Mouse (Mus musculus) testis, adult 2 months (tissue): ENCODE data around the gene Tmem132a. TPM values are rescaled to one million over a fixed set of nuclear protein-coding genes. Genes with fewer than 3 reads are reported as not detected.

Experiments
- H3K27ac ChIP-seq: fragments of 200-500 bp; 2 replicates; pipeline ENCODE4 v1.5.1; 2012; ENCODE audit warnings: low read depth, low read length; ENCODE audit not compliant: control insufficient read depth, insufficient read depth
- H3K27me3 ChIP-seq: fragments of 200-500 bp; 2 replicates; pipeline ENCODE4 v1.6.1; 2012; ENCODE audit warnings: mild to moderate bottlenecking, low read length, moderate library complexity; ENCODE audit not compliant: control insufficient read depth, insufficient read depth
- H3K36me3 ChIP-seq: fragments of 200-500 bp; 2 replicates; pipeline ENCODE4 v1.6.1; 2012; ENCODE audit warnings: mild to moderate bottlenecking, low read length; ENCODE audit not compliant: control insufficient read depth, insufficient read depth
- H3K4me1 ChIP-seq: fragments of 200-500 bp; 2 replicates; pipeline ENCODE4 v1.6.1; 2012; ENCODE audit warnings: low read length; ENCODE audit not compliant: control insufficient read depth, insufficient read depth
- H3K4me3 ChIP-seq: fragments of 200-500 bp; 2 replicates; pipeline ENCODE4 v1.5.1; 2012; ENCODE audit warnings: low read depth, mild to moderate bottlenecking, low read length, moderate library complexity, mixed read lengths; ENCODE audit not compliant: control insufficient read depth
- CTCF ChIP-seq: fragments of 200-500 bp; IDR thresholded peaks from 2 replicates; pipeline ENCODE4 v1.5.1; 2012; ENCODE audit warnings: low read depth, mild to moderate bottlenecking, inconsistent platforms, low read length, moderate library complexity; ENCODE audit not compliant: control insufficient read depth, insufficient read depth, insufficient replicate concordance
- POLR2A ChIP-seq: fragments of 200-500 bp; IDR thresholded peaks from 2 replicates; pipeline ENCODE4 v1.6.1; 2012; ENCODE audit warnings: low read depth, mild to moderate bottlenecking, inconsistent platforms, low read length, moderate library complexity; ENCODE audit not compliant: control insufficient read depth
- polyA plus RNA-seq: library from polyadenylated mRNA; depleted of rRNA; stranded (reverse); fragments of >200 nt; gene quantifications from 2 replicates; pipeline ENCODE4 v1.2.3, GENCODE M21; 2012

The Tmem132a gene
- polyA plus RNA-seq, 1 experiment: 2.6 TPM

DNA sequence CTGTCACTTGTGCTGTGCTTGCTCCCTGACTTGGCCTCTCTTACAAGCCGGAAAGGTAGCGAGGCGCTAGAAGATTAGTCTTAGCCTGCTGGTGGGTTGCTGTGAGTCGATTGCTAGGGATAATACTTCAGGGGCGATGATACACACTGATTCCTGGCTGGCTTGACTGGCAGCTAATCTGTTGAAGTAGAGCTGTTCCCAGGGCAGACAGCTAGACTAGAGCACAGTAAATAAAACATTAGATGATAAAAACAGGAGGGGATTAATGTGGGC lies 35.9 kb upstream of the Tmem132a start:
- TF ChIP-seq POLR2A (no peak), CTCF (no peak)
- H3K4me1 ChIP-seq: peaks cover 5% of the 10 kb centered on the region
- H3K36me3 ChIP-seq: peaks cover 7% of the 10 kb centered on the region
- peak overlapping the region; percentile 43 for H3K27ac ChIP-seq
- H3K27me3 ChIP-seq: no peaks in the 10 kb centered on the region
- H3K4me3 ChIP-seq: no peak overlapping the region

DNA sequence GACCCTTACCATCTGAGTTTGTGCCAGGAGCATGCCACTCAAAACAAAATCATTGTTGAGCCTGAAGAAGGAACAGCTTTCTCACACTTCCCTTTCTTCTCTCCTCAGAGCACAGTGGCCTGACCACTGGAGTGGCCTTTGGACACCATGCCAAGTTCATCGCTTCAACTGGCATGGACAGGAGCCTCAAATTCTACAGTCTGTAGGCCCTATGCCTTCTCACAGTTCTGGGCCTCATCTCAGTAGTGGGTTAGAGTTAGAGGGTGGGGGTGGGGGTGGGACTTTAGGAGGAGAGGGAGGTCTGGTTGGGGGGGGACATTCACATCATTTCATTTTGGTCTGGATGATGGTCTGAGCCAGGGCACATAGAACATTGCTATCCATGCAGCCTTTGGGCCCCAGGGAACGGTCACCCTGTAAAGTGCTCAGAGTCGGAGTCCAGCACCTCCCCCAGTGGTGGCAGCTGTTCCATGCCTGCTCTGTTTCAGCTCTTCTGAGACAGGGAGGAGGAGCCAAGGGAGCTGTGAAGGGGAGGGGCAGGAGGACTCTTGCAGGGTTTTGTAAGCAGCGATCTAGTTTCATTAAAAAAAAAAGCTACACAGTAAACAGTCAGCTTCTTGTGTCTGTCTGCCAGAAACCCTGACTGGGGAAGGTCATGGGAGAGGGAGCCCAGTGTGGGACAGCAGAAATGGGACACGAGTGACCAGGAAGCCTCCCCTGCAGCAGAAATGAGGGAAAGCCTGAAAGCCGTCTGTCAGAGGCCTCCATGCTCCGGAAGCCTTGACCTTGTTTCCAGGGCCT lies 35.4 kb upstream of the Tmem132a start:
- peaks cover 5% of the 10 kb centered on the region for H3K4me1 ChIP-seq
- H3K4me3 ChIP-seq: no peak overlapping the region
- H3K27me3 ChIP-seq: no peaks in the 10 kb centered on the region
- TF ChIP-seq CTCF: no peak
- TF ChIP-seq POLR2A: no peak
- peaks cover 10% of the 10 kb centered on the region for H3K36me3 ChIP-seq
- H3K27ac ChIP-seq: peak overlapping the region; percentile 43

- Histone ChIP-seq H3K36me3 (peaks cover 12% of the 10 kb centered on the region), H3K27me3 (no peaks in the 10 kb centered on the region), H3K27ac (no peak overlapping the region), H3K4me1 (peaks cover 4% of the 10 kb centered on the region), H3K4me3 (no peak overlapping the region)
- TF ChIP-seq CTCF (no peak), POLR2A (no peak)
These were observed 34.8 kb upstream of the Tmem132a start for GRCm38 (mm10) chr19:10904512-10904911.

GRCm38 (mm10) chr19:10901046-10901445 lies 31.3 kb upstream of the Tmem132a start:
- TF ChIP-seq CTCF (no peak), POLR2A (no peak)
- peaks cover 15% of the 10 kb centered on the region for H3K36me3 ChIP-seq

GRCm38 (mm10) chr19:10900315-10900714 lies 30.6 kb upstream of the Tmem132a start:
- TF ChIP-seq CTCF (no peak), POLR2A (no peak)
- peaks cover 12% of the 10 kb centered on the region for H3K36me3 ChIP-seq

More at GRCm38 (mm10) chr19:10901046-10901445, 31.3 kb upstream of the Tmem132a start:
- Histone ChIP-seq H3K4me1 (peaks cover under 1% of the 10 kb centered on the region), H3K27ac (no peak overlapping the region), H3K27me3 (no peaks in the 10 kb centered on the region), H3K4me3 (no peak overlapping the region)

DNA sequence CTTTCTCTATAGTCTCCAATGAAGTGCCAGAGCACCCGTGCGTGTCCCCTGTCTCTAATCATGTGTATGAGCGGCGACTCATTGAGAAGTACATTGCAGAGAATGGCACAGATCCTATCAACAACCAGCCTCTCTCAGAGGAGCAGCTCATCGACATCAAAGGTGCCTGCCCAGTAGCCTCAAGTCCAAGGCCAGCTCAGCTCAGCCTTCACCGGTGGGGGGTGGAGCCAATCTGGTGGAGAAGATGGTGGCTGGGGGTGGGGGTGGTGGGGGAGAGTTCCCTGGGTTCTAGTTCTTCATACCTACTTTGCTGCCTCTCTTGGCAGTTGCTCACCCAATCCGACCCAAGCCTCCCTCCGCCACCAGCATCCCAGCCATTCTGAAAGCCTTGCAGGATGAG lies 27.8 kb upstream of the Tmem132a start:
- Histone ChIP-seq H3K4me3 (no peak overlapping the region), H3K4me1 (peaks cover 5% of the 10 kb centered on the region), H3K27ac (no peak overlapping the region), H3K27me3 (no peaks in the 10 kb centered on the region), H3K36me3 (peaks cover 11% of the 10 kb centered on the region)
- TF ChIP-seq POLR2A: no peak
- no peak for TF ChIP-seq CTCF

More at GRCm38 (mm10) chr19:10900315-10900714, 30.6 kb upstream of the Tmem132a start:
- Histone ChIP-seq H3K27ac (no peak overlapping the region), H3K27me3 (no peaks in the 10 kb centered on the region), H3K4me1 (peaks cover 5% of the 10 kb centered on the region), H3K4me3 (no peak overlapping the region)

- Histone ChIP-seq H3K27me3 (no peaks in the 10 kb centered on the region), H3K4me1 (peaks cover 5% of the 10 kb centered on the region), H3K27ac (no peak overlapping the region), H3K36me3 (peaks cover 8% of the 10 kb centered on the region), H3K4me3 (no peak overlapping the region)
- TF ChIP-seq CTCF (no peak), POLR2A (no peak)
These were observed 27.1 kb upstream of the Tmem132a start for GRCm38 (mm10) chr19:10896849-10897248.
